Mouse (Mus musculus) megakaryocyte, embryonic 14.5 days (primary cell): Measurements from ENCODE around the gene Stk31.

Experiments
- FLI1 ChIP-seq: IDR thresholded peaks from 2 replicates; pipeline ENCODE4 v1.6.1; 2012; ENCODE audit warnings: low read length, inconsistent platforms, mixed read lengths
- GATA1 ChIP-seq: IDR thresholded peaks from 3 replicates; pipeline ENCODE4 v1.6.1; 2012; ENCODE audit warnings: mixed read lengths, low read length, inconsistent platforms, borderline replicate concordance

DNA sequence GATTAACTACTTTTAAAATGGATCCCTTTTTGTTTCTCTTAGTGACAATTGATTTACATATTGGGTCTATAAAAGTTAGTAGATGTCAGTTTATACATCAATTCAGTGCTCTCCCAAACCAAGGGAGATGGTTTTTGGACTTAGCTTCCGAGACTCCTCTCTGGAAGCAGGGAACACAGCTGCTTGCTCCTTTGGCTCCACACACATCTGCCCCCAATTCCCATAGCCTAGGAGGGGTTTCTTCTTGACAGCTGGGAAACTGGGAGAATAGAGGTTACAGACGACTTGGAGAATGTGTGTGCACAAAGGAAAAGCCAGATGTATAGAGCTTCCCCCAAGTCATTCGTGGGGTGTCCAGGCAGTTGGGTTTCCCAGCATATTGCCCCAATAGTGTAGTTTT lies 27.2 kb upstream of the Stk31 start:
- no peak for TF ChIP-seq GATA1
- no peak for TF ChIP-seq FLI1
